Mouse (Mus musculus) hindbrain, embryonic 11.5 days (tissue): ENCODE measurements at regions not wholly inside any gene's neighbourhood (a gene's known extent, or its start where the extent isn't known, plus 50 kb on each side); places are given as distances from the start of the nearest gene placed in this dataset.

Experiments
- ATAC-seq: fragments of 200-750 bp; cut with Nextera tagmentation; 2 replicates; pipeline ENCODE4 v1.8.0; 2017; ENCODE audit warnings: mild to moderate bottlenecking, moderate TSS enrichment, moderate library complexity; ENCODE audit not compliant: low FRiP score
- DNase-seq: peaks from one replicate; pipeline ENCODE4 v3.0.0-alpha.2; 2015; ENCODE audit warnings: low spot score
- H3K27ac ChIP-seq: fragments of 300-500 bp; sonication (generic); 2 replicates; pipeline ENCODE4 v1.5.1; 2014; ENCODE audit warnings: mild to moderate bottlenecking, low read depth, low read length
- H3K27me3 ChIP-seq: fragments of 300-500 bp; sonication (generic); 2 replicates; pipeline ENCODE4 v1.6.1; 2014; ENCODE audit warnings: mild to moderate bottlenecking, low read length, moderate library complexity, mixed read lengths; ENCODE audit not compliant: control insufficient read depth, insufficient read depth
- H3K36me3 ChIP-seq: fragments of 300-500 bp; sonication (generic); 2 replicates; pipeline ENCODE4 v1.6.1; 2014; ENCODE audit warnings: mild to moderate bottlenecking, low read length, moderate library complexity, mixed read lengths; ENCODE audit not compliant: control insufficient read depth, insufficient read depth
- H3K4me1 ChIP-seq: fragments of 300-500 bp; sonication (generic); replicated peaks from 2 replicates; pipeline ENCODE4 v1.6.1; 2014; ENCODE audit warnings: low read length, mixed read lengths; ENCODE audit not compliant: control insufficient read depth, insufficient read depth
- H3K4me2 ChIP-seq: fragments of 300-500 bp; sonication (generic); replicated peaks from 2 replicates; pipeline ENCODE4 v1.6.1; 2014; ENCODE audit warnings: mild to moderate bottlenecking, low read depth, low read length
- H3K4me3 ChIP-seq: fragments of 300-500 bp; sonication (generic); 2 replicates; pipeline ENCODE4 v1.5.1; 2014; ENCODE audit warnings: low read depth, low read length
- H3K9ac ChIP-seq: fragments of 300-500 bp; sonication (generic); 2 replicates; pipeline ENCODE4 v1.6.1; 2014; ENCODE audit warnings: low read depth, low read length
- H3K9me3 ChIP-seq: fragments of 300-500 bp; sonication (generic); 2 replicates; pipeline ENCODE4 v1.6.1; 2016; ENCODE audit warnings: low read length; ENCODE audit not compliant: control insufficient read depth
- WGBS: fragments of 180-500 bp; shearing (Covaris S2); extraction: QIAGEN DNeasy Blood & Tissue Kit; methylation state at CpG from one replicate; pipeline ENCODE4 v1.1.7; 2014; 5-methylcytosine and 5-hydroxymethylcytosine counted together

DNA sequence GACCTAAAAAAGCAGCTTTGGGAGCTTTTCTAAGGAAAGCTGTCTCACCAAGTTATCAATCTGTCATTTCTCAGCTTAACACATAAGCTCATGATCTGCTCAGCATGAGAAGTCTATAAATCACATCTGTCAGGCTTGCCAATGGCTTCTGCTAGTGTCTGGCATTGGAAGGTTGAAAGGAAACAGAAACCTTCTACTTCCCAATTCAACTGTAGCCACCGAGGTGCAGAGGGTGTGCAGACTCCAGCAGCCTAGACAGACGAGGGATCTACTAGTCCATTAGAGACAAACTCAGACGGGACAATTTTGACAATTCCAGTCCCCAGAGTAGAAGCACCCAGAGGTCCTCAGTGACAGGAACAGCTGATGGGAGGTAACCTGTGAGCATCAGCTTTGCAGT is 103.0 kb downstream of the Nab1 start:
- Histone ChIP-seq H3K27me3 (no peaks in the 10 kb centered on the region), H3K27ac (no peak overlapping the region), H3K4me3 (no peak overlapping the region), H3K4me1 (no peaks in the 10 kb centered on the region), H3K9me3 (no peaks in the 10 kb centered on the region), H3K36me3 (no peaks in the 10 kb centered on the region), H3K9ac (no peak overlapping the region), H3K4me2 (no peak overlapping the region)
- DNase-seq = no peak
- WGBS = 66% methylated on average over 3 of the region's 3 CpGs
- ATAC-seq = no peak

DNA sequence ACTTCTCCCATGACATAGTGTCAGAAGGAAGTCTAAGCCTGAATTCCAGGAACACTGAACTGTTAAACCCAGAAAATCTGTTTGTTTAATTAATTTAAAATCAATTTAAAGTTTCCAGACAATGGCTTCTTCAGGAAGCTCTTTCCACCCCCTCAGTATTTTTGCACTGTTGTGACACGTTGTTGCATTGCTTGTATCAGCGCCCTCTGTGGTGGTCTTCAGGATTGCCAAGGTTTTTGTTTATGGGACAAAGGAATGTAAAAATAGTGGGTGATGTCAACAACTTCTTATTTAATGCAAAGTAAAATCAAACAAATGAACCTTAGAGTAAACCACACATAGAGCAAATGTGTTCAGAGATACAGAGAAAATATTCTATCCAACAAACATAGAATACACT is 107.5 kb downstream of the Nab1 start:
- Histone ChIP-seq H3K4me3 (no peak overlapping the region), H3K4me1 (no peaks in the 10 kb centered on the region), H3K9ac (no peak overlapping the region), H3K36me3 (no peaks in the 10 kb centered on the region), H3K27ac (no peak overlapping the region), H3K4me2 (no peak overlapping the region), H3K9me3 (no peaks in the 10 kb centered on the region), H3K27me3 (no peaks in the 10 kb centered on the region)
- no peak for DNase-seq
- no peak for ATAC-seq
- 39% methylated on average over 2 of the region's 2 CpGs for WGBS

DNA sequence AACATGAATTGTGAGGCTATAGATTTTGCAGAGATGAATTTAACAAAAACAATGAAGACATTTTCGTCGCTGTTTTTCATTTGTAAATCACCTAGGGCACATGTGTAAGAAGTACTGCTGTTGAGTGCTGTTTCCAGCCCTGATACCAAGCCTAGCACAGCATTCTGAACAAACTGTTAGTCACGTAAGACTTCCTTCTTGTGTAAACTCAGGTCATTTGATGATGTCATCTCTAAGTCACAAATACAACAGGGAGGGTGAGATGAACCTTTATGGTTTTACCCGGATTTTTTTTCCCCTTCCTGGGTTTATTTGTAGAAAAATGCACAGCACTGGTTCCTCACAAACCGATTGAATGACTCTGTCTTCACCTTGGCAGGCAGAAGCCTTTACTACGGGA is 111.6 kb downstream of the Nab1 start:
- Histone ChIP-seq H3K36me3 (no peaks in the 10 kb centered on the region), H3K4me2 (no peak overlapping the region), H3K27ac (no peak overlapping the region), H3K4me1 (no peaks in the 10 kb centered on the region), H3K27me3 (no peaks in the 10 kb centered on the region), H3K9me3 (no peaks in the 10 kb centered on the region), H3K4me3 (no peak overlapping the region), H3K9ac (no peak overlapping the region)
- DNase-seq (no peak), ATAC-seq (no peak)
- 81% methylated on average over 6 of the region's 6 CpGs for WGBS

DNA sequence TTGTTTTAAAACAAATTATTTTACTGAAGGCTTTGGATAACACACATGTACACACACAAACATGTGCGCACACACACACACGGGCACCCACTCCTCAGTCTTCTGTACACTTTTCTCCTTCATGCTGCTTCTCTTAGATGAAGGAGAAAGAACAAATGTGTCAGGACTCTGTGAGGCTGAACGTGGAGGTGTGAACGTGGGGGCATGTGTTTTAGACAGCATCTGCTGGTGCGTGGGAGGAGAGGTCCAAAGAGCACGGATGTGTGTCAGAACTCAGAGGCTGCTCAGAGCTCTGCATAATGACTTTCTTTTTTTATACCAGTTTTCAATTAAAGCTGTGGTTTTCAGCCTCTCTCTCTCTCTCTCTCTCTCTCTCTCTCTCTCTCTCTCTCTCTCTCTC is 112.4 kb downstream of the Nab1 start:
- WGBS = 75% methylated on average over 6 of the region's 6 CpGs
- Histone ChIP-seq H3K27ac (no peak overlapping the region), H3K9me3 (no peaks in the 10 kb centered on the region), H3K4me2 (no peak overlapping the region), H3K9ac (no peak overlapping the region), H3K36me3 (no peaks in the 10 kb centered on the region), H3K4me1 (no peaks in the 10 kb centered on the region), H3K4me3 (no peak overlapping the region), H3K27me3 (no peaks in the 10 kb centered on the region)
- ATAC-seq = no peak
- DNase-seq = no peak

DNA sequence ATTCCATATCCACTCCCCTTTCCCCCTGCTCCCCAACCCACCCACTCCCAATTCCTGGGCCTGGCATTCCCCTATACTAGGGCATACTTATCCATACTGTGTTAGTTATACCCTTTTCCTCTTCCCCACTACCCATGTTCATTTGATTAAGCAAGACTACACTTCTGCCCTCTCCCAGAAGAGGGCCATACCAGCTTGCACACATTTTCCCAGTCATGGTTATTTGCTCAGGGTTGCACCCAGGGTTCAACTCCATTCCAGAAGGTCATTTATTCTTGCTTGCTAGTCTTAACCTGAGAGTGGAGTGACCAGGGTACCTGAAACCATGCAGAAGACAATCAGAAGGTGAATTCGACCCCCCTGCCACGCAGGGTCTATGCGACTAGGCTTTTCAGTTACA is 113.4 kb downstream of the Nab1 start:
- Histone ChIP-seq H3K27me3 (no peaks in the 10 kb centered on the region), H3K4me3 (no peak overlapping the region), H3K36me3 (no peaks in the 10 kb centered on the region), H3K4me1 (no peaks in the 10 kb centered on the region), H3K9ac (no peak overlapping the region), H3K4me2 (no peak overlapping the region), H3K9me3 (no peaks in the 10 kb centered on the region), H3K27ac (no peak overlapping the region)
- ATAC-seq (no peak), DNase-seq (no peak)
- 89% methylated on average over 3 of the region's 3 CpGs for WGBS

DNA sequence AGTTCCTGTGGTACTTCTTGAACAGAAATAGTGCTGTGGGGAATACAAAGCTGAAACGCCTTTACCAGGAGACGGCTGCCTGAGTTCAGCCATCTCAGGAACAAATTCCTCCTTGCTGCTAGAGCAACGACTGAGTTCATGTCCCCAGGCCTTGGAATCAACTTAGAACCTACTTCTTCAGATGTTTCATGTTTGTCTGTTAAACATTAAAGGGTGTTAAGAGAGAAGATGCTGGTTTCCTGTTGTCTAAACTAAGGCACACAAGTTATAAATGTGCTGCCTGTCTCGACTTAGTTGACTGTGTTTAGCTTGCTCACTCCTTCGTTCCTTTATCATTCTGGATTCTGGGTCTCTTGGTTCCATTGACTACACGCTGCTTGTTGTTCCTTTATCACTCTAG is 125.2 kb downstream of the Nab1 start:
- no peaks in the 10 kb centered on the region for H3K9me3 ChIP-seq
- no peak for DNase-seq
- no peak overlapping the region for H3K9ac ChIP-seq
- no peak for ATAC-seq
- no peak overlapping the region for H3K27ac ChIP-seq
- H3K4me2 ChIP-seq = no peak overlapping the region
- H3K4me1 ChIP-seq = no peaks in the 10 kb centered on the region
- H3K36me3 ChIP-seq = no peaks in the 10 kb centered on the region
- WGBS = 82% methylated on average over 6 of the region's 6 CpGs
- no peak overlapping the region for H3K4me3 ChIP-seq
- no peaks in the 10 kb centered on the region for H3K27me3 ChIP-seq

DNA sequence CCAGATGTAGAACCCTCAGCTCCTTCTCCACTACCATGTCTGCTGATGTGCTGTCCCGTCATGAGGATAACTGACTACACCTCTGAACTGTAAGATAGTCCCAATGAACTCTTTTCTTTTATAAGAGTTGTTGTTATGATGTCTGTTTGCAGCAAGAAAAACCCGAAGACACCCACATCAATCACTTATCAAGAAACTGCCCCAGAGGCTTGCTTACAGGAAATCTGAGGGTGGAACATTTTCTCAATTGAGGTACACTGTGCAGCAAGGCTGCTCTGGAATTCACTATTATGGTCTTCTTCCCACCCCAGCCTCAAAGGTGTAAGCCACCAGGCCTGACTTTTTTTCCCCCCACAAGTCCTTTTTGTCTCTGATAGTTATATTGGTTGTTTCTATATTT is 125.8 kb downstream of the Nab1 start:
- WGBS = 88% methylated on average over 2 of the region's 2 CpGs
- Histone ChIP-seq H3K36me3 (no peaks in the 10 kb centered on the region), H3K27me3 (no peaks in the 10 kb centered on the region), H3K4me2 (no peak overlapping the region), H3K4me1 (no peaks in the 10 kb centered on the region), H3K4me3 (no peak overlapping the region), H3K9me3 (no peaks in the 10 kb centered on the region), H3K27ac (no peak overlapping the region), H3K9ac (no peak overlapping the region)
- DNase-seq = no peak
- no peak for ATAC-seq

DNA sequence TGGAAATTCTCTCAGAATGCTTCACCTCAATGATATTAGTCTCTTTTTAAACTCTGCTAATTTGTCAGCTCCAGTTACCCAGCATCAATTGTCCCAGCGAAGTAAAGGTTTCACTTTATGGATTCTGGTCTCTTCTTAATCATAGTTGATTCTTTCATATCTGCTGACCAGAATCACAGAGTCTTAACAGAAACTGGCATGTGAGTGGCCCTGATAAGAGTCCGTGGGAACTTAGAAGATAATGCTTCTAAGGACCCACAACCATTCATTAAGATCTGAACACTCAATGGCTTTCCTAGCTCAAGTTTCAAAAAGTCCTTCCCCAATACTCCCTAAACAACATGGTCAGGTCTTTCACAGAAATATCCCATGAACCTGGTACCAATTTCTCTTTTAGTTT is 126.7 kb downstream of the Nab1 start:
- Histone ChIP-seq H3K4me1 (no peaks in the 10 kb centered on the region), H3K4me2 (no peak overlapping the region), H3K36me3 (no peaks in the 10 kb centered on the region), H3K4me3 (no peak overlapping the region), H3K9ac (no peak overlapping the region), H3K27me3 (no peaks in the 10 kb centered on the region), H3K9me3 (no peaks in the 10 kb centered on the region), H3K27ac (no peak overlapping the region)
- 87% methylated on average over 2 of the region's 2 CpGs for WGBS
- no peak for DNase-seq
- ATAC-seq = no peak

DNA sequence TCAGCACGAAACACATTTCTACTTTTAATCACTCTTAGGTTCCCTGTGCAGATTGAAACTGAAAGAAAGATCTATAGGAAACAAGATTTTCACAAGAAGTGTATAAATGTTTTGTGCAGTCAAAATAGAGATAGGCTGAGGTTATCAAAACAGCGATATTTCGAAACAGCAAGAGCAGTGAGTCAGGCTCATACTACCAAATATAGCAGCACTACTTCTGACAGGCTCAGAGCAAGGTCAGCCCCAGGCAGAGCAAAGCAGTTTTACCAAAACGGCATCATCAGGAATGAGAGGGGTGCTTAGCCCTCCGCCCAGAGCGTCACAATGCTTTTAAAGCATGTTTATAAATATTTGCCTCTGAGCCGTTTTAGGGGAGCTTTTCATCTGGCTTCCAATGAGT is 133.4 kb upstream of the Gls start:
- DNase-seq (no peak), ATAC-seq (no peak)
- WGBS = 85% methylated on average over 7 of the region's 7 CpGs
- Histone ChIP-seq H3K4me1 (no peaks in the 10 kb centered on the region), H3K27me3 (no peaks in the 10 kb centered on the region), H3K27ac (no peak overlapping the region), H3K9me3 (no peaks in the 10 kb centered on the region), H3K4me3 (no peak overlapping the region), H3K4me2 (no peak overlapping the region), H3K36me3 (no peaks in the 10 kb centered on the region), H3K9ac (no peak overlapping the region)
